Mouse (Mus musculus): ENCODE data around the gene Efna1.

- TF ChIP-seq POLR2A (IDR thresholded peaks at IDR 0.05; ENCODE audit: borderline replicate concordance, extremely low read depth, low read depth, low read length), result peak; percentile 88; the same call in 1 of the 2 replicates
- TF ChIP-seq CTCF (IDR thresholded peaks at IDR 0.05; ENCODE audit: insufficient read depth, low read length), result no peak
Measured at GRCm38 (mm10) chr3:89278107-89278506, 2.8 kb downstream of the Efna1 start.
